Mouse (Mus musculus): ENCODE data around the gene Atf7. TPM values are rescaled to one million over a fixed set of nuclear protein-coding genes. Genes with fewer than 3 reads are reported as not detected.
"Not testable (repeated sequence)": the region's sequence is repeated elsewhere in the genome, so short reads cannot be mapped to it uniquely, and the experiment has no call there.

Gene Atf7
- polyA plus RNA-seq, 1 experiment from 2014 or later, result 15.5 TPM

- H3K27me3 ChIP-seq (ENCODE audit: control insufficient read depth, insufficient read depth, low read length), result no peaks in the 10 kb centered on the region
- ATAC-seq (replicated peaks; ENCODE audit: low FRiP score) (no peak), DNase-seq (ENCODE audit: low spot score) (peak; percentile 71)
- H3K4me3 ChIP-seq (ENCODE audit: low read depth, low read length), result no peak overlapping the region
- H3K36me3 ChIP-seq (ENCODE audit: control insufficient read depth, insufficient read depth, low read length), result peaks cover 11% of the 10 kb centered on the region
- H3K9ac ChIP-seq (ENCODE audit: low read length), result no peak overlapping the region
- WGBS, result 57% methylated on average over 4 of the region's 4 CpGs
- H3K4me2 ChIP-seq (ENCODE audit: low read depth, low read length, severe bottlenecking), result no peak overlapping the region
- no peaks in the 10 kb centered on the region for H3K9me3 ChIP-seq (ENCODE audit: control insufficient read depth, low read length)
- no peak overlapping the region for H3K27ac ChIP-seq (ENCODE audit: low read depth, low read length)
- H3K4me1 ChIP-seq (replicated peaks; ENCODE audit: control insufficient read depth, insufficient read depth, low read length), result peaks cover 6% of the 10 kb centered on the region; the same call in 1 of the 2 replicates
Measured at GRCm38 (mm10) chr15:102665494-102665893, 40.2 kb upstream of the Atf7 start.

DNA sequence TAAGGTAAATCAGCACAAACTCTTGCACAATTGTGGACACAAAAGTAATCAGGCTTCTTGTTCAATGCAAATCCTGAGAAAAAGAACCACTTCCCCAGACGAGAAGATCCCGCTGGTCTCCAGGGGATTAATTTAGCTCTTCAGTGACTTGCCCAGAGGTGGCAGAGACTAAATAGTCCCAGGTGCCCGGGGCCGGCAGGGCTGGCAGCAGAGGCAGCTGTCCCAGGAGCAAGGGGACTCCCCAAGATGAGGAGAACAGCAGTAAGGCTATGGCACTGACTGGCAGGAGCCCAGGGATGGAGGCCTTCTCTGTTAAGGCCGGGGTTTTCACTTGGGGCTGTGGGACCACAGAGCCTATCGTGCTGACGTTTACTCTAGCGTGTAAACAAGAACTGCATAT is 38.6 kb upstream of the Atf7 start:
- no peak for ATAC-seq (replicated peaks; ENCODE audit: low FRiP score)

DNA sequence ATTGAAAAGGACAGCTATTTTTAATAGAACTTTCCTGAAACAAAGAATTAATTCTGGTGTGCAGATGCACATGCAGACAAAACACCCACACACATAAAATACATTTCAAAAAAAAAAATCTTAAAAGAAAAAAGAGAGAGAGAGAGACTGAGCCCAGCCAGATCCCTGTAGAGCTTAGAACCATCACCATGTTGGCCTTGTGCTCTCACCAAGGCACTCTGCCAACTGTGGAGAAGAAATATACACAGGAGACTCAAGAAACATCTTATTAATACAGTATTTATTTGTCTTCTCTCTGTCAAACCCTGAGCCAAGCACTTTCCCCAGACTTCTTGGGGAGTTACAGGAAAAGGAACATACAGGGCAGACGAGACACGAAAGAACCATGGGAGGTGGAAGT is 37.3 kb upstream of the Atf7 start:
- not testable (repeated sequence) for H3K27ac ChIP-seq (ENCODE audit: low read depth, low read length); H3K27me3 ChIP-seq (ENCODE audit: control insufficient read depth, insufficient read depth, low read length); ATAC-seq (replicated peaks; ENCODE audit: low FRiP score); H3K9me3 ChIP-seq (ENCODE audit: control insufficient read depth, low read length); DNase-seq (ENCODE audit: low spot score); H3K4me2 ChIP-seq (ENCODE audit: low read depth, low read length, severe bottlenecking); H3K4me3 ChIP-seq (ENCODE audit: low read depth, low read length); H3K9ac ChIP-seq (ENCODE audit: low read length); H3K4me1 ChIP-seq (replicated peaks; ENCODE audit: control insufficient read depth, insufficient read depth, low read length)
- no CpG with 5 or more reads among the region's 2 CpGs for WGBS
- peaks cover 11% of the 10 kb centered on the region for H3K36me3 ChIP-seq (ENCODE audit: control insufficient read depth, insufficient read depth, low read length)

More for the DNA sequence above, 38.6 kb upstream of the Atf7 start:
- Histone ChIP-seq H3K9me3 (ENCODE audit: control insufficient read depth, low read length) (no peaks in the 10 kb centered on the region), H3K4me3 (ENCODE audit: low read depth, low read length) (no peak overlapping the region), H3K9ac (ENCODE audit: low read length) (no peak overlapping the region), H3K4me2 (ENCODE audit: low read depth, low read length, severe bottlenecking) (no peak overlapping the region), H3K4me1 (replicated peaks; ENCODE audit: control insufficient read depth, insufficient read depth, low read length) (no peaks in the 10 kb centered on the region), H3K27ac (ENCODE audit: low read depth, low read length) (no peak overlapping the region), H3K27me3 (ENCODE audit: control insufficient read depth, insufficient read depth, low read length) (no peaks in the 10 kb centered on the region), H3K36me3 (ENCODE audit: control insufficient read depth, insufficient read depth, low read length) (peaks cover 11% of the 10 kb centered on the region)
- no peak for DNase-seq (ENCODE audit: low spot score)
- 92% methylated on average over 8 of the region's 8 CpGs for WGBS

- ATAC-seq (replicated peaks; ENCODE audit: low FRiP score), result no peak
- Histone ChIP-seq H3K9ac (ENCODE audit: low read length) (no peak overlapping the region), H3K4me2 (ENCODE audit: low read depth, low read length, severe bottlenecking) (no peak overlapping the region), H3K36me3 (ENCODE audit: control insufficient read depth, insufficient read depth, low read length) (peaks cover 4% of the 10 kb centered on the region; the same call in 1 of the 2 replicates), H3K27me3 (ENCODE audit: control insufficient read depth, insufficient read depth, low read length) (no peaks in the 10 kb centered on the region), H3K9me3 (ENCODE audit: control insufficient read depth, low read length) (no peaks in the 10 kb centered on the region), H3K27ac (ENCODE audit: low read depth, low read length) (no peak overlapping the region), H3K4me3 (ENCODE audit: low read depth, low read length) (no peak overlapping the region), H3K4me1 (replicated peaks; ENCODE audit: control insufficient read depth, insufficient read depth, low read length) (no peaks in the 10 kb centered on the region)
- WGBS, result 84% methylated on average over 3 of the region's 3 CpGs
- no peak for DNase-seq (ENCODE audit: low spot score)
Measured at GRCm38 (mm10) chr15:102657926-102658381, 32.7 kb upstream of the Atf7 start.

DNA sequence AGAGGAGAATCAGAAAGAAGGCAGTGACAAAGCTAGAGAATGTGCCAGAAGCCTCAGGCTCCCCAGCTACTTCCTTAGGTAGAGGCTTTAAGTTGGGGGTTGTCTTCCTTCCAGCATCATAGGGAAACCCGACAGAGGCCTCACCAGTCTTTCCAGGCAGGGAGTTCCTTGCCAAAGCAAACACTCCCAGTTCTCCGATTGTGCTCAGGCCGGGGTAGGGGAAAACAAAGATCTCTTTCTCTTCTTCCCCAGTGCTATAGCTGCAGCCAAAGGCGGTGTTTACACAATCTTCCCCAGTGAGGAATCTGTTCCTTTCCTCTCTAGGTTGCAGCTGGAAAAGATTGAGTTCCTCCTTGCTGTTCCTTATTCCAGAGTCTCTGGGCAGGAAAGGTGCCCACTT is 31.4 kb upstream of the Atf7 start:
- no peaks in the 10 kb centered on the region for H3K9me3 ChIP-seq (ENCODE audit: control insufficient read depth, low read length)
- no peak for ATAC-seq (replicated peaks; ENCODE audit: low FRiP score)

DNA sequence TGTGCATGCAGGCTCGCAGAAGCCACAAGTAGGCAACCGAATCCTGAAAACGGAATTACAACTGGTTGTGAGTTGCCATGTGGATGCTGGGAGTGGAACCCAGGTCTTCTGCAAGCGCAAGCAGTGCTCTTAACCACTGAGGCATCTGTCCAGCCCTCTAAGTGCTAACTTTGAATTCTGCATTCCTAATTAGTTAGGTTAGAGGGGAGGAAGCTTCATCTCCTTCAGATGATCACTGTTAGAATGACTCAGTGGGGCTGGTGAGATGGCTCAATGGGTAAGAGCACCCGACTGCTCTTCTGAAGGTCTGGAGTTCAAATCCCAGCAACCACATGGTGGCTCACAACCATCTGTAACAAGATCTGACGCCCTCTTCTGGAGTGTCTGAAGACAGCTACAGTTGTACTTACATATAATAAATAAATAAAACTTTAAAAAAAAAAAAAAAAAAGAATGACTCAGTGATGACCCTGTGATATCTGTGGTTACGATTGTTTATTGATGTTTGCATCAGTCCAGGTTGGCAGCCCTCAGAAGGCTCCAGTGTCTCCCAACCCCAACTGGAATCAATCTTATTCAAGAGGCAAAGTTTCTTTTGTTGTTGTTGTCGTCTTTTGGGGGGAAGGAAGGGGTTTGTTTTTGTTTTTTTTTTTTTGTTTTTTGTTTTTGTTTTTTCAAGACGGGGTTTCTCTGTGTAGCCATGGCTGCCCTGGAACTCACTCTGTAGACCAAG is 26.8 kb upstream of the Atf7 start:
- ATAC-seq (replicated peaks; ENCODE audit: low FRiP score); H3K27ac ChIP-seq (ENCODE audit: low read depth, low read length); H3K9ac ChIP-seq (ENCODE audit: low read length); H3K4me1 ChIP-seq (replicated peaks; ENCODE audit: control insufficient read depth, insufficient read depth, low read length); H3K9me3 ChIP-seq (ENCODE audit: control insufficient read depth, low read length); DNase-seq (ENCODE audit: low spot score); H3K27me3 ChIP-seq (ENCODE audit: control insufficient read depth, insufficient read depth, low read length); H3K36me3 ChIP-seq (ENCODE audit: control insufficient read depth, insufficient read depth, low read length); H3K4me3 ChIP-seq (ENCODE audit: low read depth, low read length); H3K4me2 ChIP-seq (ENCODE audit: low read depth, low read length, severe bottlenecking): not testable (repeated sequence)
- 91% methylated on average over 8 of the region's 9 CpGs for WGBS

More for the DNA sequence above, 31.4 kb upstream of the Atf7 start:
- Histone ChIP-seq H3K27ac (ENCODE audit: low read depth, low read length) (no peak overlapping the region), H3K4me1 (replicated peaks; ENCODE audit: control insufficient read depth, insufficient read depth, low read length) (no peaks in the 10 kb centered on the region), H3K4me2 (ENCODE audit: low read depth, low read length, severe bottlenecking) (no peak overlapping the region), H3K36me3 (ENCODE audit: control insufficient read depth, insufficient read depth, low read length) (no peaks in the 10 kb centered on the region; the same call in 1 of the 2 replicates), H3K4me3 (ENCODE audit: low read depth, low read length) (no peak overlapping the region), H3K9ac (ENCODE audit: low read length) (no peak overlapping the region), H3K27me3 (ENCODE audit: control insufficient read depth, insufficient read depth, low read length) (no peaks in the 10 kb centered on the region)
- no peak for DNase-seq (ENCODE audit: low spot score)
- 32% methylated on average over 4 of the region's 4 CpGs for WGBS

DNA sequence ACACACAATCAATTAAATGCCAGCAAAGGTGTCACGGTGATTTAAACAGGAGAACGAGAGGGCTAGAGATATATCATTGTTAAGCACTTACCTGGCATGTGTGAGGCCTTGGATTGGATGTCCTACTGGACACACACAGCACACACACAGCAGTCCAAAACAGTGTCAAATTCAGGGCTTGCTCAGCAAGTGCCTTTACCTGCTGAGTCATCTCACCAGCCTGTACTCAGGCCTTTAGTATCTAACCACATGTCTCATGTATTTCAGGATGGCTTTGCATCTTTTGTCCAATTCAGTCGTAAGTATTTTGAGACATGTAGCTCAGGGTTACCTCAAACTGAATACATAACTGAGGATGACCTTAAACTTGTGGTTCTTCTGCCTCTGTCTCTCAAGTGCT is 25.8 kb upstream of the Atf7 start:
- WGBS, result 88% methylated on average over 3 of the region's 3 CpGs
- DNase-seq (ENCODE audit: low spot score) (no peak), ATAC-seq (replicated peaks; ENCODE audit: low FRiP score) (no peak)
- Histone ChIP-seq H3K9me3 (ENCODE audit: control insufficient read depth, low read length) (no peaks in the 10 kb centered on the region), H3K9ac (ENCODE audit: low read length) (no peak overlapping the region), H3K4me2 (ENCODE audit: low read depth, low read length, severe bottlenecking) (no peak overlapping the region), H3K36me3 (ENCODE audit: control insufficient read depth, insufficient read depth, low read length) (no peaks in the 10 kb centered on the region), H3K27ac (ENCODE audit: low read depth, low read length) (no peak overlapping the region), H3K4me1 (replicated peaks; ENCODE audit: control insufficient read depth, insufficient read depth, low read length) (no peaks in the 10 kb centered on the region), H3K27me3 (ENCODE audit: control insufficient read depth, insufficient read depth, low read length) (no peaks in the 10 kb centered on the region), H3K4me3 (ENCODE audit: low read depth, low read length) (no peak overlapping the region)

- ATAC-seq (replicated peaks; ENCODE audit: low FRiP score) (no peak), DNase-seq (ENCODE audit: low spot score) (no peak)
- Histone ChIP-seq H3K4me1 (replicated peaks; ENCODE audit: control insufficient read depth, insufficient read depth, low read length) (no peaks in the 10 kb centered on the region), H3K9ac (ENCODE audit: low read length) (no peak overlapping the region), H3K4me3 (ENCODE audit: low read depth, low read length) (no peak overlapping the region), H3K27me3 (ENCODE audit: control insufficient read depth, insufficient read depth, low read length) (no peaks in the 10 kb centered on the region), H3K27ac (ENCODE audit: low read depth, low read length) (no peak overlapping the region), H3K9me3 (ENCODE audit: control insufficient read depth, low read length) (no peaks in the 10 kb centered on the region), H3K4me2 (ENCODE audit: low read depth, low read length, severe bottlenecking) (no peak overlapping the region), H3K36me3 (ENCODE audit: control insufficient read depth, insufficient read depth, low read length) (no peaks in the 10 kb centered on the region)
- 88% methylated on average over 3 of the region's 3 CpGs for WGBS
Measured at GRCm38 (mm10) chr15:102635817-102636216, 10.6 kb upstream of the Atf7 start.

DNA sequence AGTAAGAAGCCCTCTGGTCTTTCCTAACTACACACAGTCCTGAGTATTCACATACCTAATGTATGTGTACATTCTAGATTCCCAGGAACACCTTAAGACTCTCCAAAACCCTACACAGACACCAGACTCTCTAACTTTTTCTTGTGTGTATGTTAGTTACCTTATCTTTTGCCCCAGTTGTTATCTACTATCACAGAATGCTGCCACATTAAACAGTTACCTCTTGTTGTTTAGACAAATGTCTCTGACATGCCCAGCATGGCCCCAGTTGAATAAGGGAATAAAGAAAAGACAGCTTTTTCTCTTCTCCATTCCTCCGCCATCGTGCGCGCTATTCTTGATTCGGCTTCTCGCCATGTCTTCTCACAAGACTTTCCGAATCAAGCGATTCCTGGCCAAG is 9.4 kb upstream of the Atf7 start:
- Histone ChIP-seq H3K9me3 (ENCODE audit: control insufficient read depth, low read length) (no peaks in the 10 kb centered on the region), H3K27me3 (ENCODE audit: control insufficient read depth, insufficient read depth, low read length) (no peaks in the 10 kb centered on the region), H3K4me2 (ENCODE audit: low read depth, low read length, severe bottlenecking) (no peak overlapping the region), H3K4me1 (replicated peaks; ENCODE audit: control insufficient read depth, insufficient read depth, low read length) (no peaks in the 10 kb centered on the region), H3K4me3 (ENCODE audit: low read depth, low read length) (no peak overlapping the region), H3K36me3 (ENCODE audit: control insufficient read depth, insufficient read depth, low read length) (no peaks in the 10 kb centered on the region), H3K9ac (ENCODE audit: low read length) (no peak overlapping the region), H3K27ac (ENCODE audit: low read depth, low read length) (no peak overlapping the region)
- DNase-seq (ENCODE audit: low spot score) (no peak), ATAC-seq (replicated peaks; ENCODE audit: low FRiP score) (no peak)
- 93% methylated on average over 8 of the region's 8 CpGs for WGBS

All from forebrain, embryonic 11.5 days (tissue).